Mouse (Mus musculus): ENCODE measurements around the gene Cdc5l. TPM values are rescaled to one million over a fixed set of nuclear protein-coding genes. Genes with fewer than 3 reads are reported as not detected.
A peak's percentile ranks its signal among the peaks of the same experiment; 100 is the strongest.
"Not testable (repeated sequence)": the region's sequence is repeated elsewhere in the genome, so short reads cannot be mapped to it uniquely, and the experiment has no call there.

Gene Cdc5l
- total RNA-seq (2021), result 10 to 100 TPM; 38.0 to 38.2 TPM
- long read RNA-seq, experiment 1, transcript Cdc5l-201 (16 exons, 3,027 nt), result major isoform, 16 of 18 reads
- long read RNA-seq, experiment 1, partial matches to known transcripts, result 0 of 18 reads
- long read RNA-seq, experiment 1, other reads (novel, unspliced or antisense), result 2 of 18 reads
- long read RNA-seq, experiment 2, transcript Cdc5l-201 (16 exons, 3,027 nt), result major isoform, 9 of 11 reads
- long read RNA-seq, experiment 2, partial matches to known transcripts, result 2 of 11 reads
- long read RNA-seq, experiment 2, other reads (novel, unspliced or antisense), result 0 of 11 reads

- peak; percentile 98 for DNase-seq
These were observed at the start of gene Cdc5l for GRCm38 (mm10) chr17:45433419-45434261. Gene Cdc5l, minus strand, starts transcription at chr17:45433737.

- no peak for DNase-seq
These were observed 46.9 kb upstream of the Cdc5l start for GRCm38 (mm10) chr17:45480429-45480828.

- peak; percentile 67 to 89 for DNase-seq
These were observed 44.8 kb upstream of the Cdc5l start for GRCm38 (mm10) chr17:45478234-45478825.

GRCm38 (mm10) chr17:45474669-45475465 lies 41.3 kb upstream of the Cdc5l start, which contains the start of gene Spats1:
Gene Spats1, minus strand, starts transcription at chr17:45475415.
- DNase-seq, result peak; percentile 43 to 45

GRCm38 (mm10) chr17:45474146-45474545 lies 40.6 kb upstream of the Cdc5l start:
- DNase-seq, result no peak

- no peak for DNase-seq
These were observed 40.1 kb upstream of the Cdc5l start for GRCm38 (mm10) chr17:45473667-45474066.

GRCm38 (mm10) chr17:45470726-45471125 lies 37.2 kb upstream of the Cdc5l start:
- DNase-seq, result no peak

- DNase-seq, result no peak
These were observed 34.8 kb upstream of the Cdc5l start for GRCm38 (mm10) chr17:45468302-45468701.

- DNase-seq, result no peak
These were observed 33.2 kb upstream of the Cdc5l start for GRCm38 (mm10) chr17:45466701-45467100.

GRCm38 (mm10) chr17:45464255-45464654 lies 30.7 kb upstream of the Cdc5l start:
- no peak for DNase-seq

GRCm38 (mm10) chr17:45462506-45462905 lies 29.0 kb upstream of the Cdc5l start:
- no peak for DNase-seq

GRCm38 (mm10) chr17:45459062-45459461 lies 25.5 kb upstream of the Cdc5l start:
- no peak for DNase-seq

GRCm38 (mm10) chr17:45458516-45458915 lies 25.0 kb upstream of the Cdc5l start:
- no peak for DNase-seq

GRCm38 (mm10) chr17:45457487-45457886 lies 23.9 kb upstream of the Cdc5l start:
- no peak for DNase-seq

GRCm38 (mm10) chr17:45456260-45457152 lies 23.0 kb upstream of the Cdc5l start:
- DNase-seq, result no peak

- DNase-seq, result not testable (repeated sequence)
These were observed 22.2 kb upstream of the Cdc5l start for GRCm38 (mm10) chr17:45455783-45456182.

- DNase-seq, result no peak
These were observed 21.3 kb upstream of the Cdc5l start for GRCm38 (mm10) chr17:45454794-45455193.

GRCm38 (mm10) chr17:45452271-45452670 lies 18.7 kb upstream of the Cdc5l start:
- no peak for DNase-seq

- no peak for DNase-seq
These were observed 16.6 kb upstream of the Cdc5l start for GRCm38 (mm10) chr17:45450153-45450552.

- DNase-seq, result no peak
These were observed 16.0 kb upstream of the Cdc5l start for GRCm38 (mm10) chr17:45449586-45449985.

- peak; percentile 57 to 74 for DNase-seq
These were observed 13.5 kb upstream of the Cdc5l start for GRCm38 (mm10) chr17:45447063-45447462.

Measured in heart, adult 18-20 months (tissue).